Mouse (Mus musculus): ENCODE results near the gene Tmem38a. TPM values are rescaled to one million over a fixed set of nuclear protein-coding genes. Genes with fewer than 3 reads are reported as not detected.

Tmem38a gene
- 24.8 and 32.3 TPM in 2 replicates for polyA plus RNA-seq (2015; fragmentation: Nextera tagmentation; extraction: Ambion mirVana)

DNA sequence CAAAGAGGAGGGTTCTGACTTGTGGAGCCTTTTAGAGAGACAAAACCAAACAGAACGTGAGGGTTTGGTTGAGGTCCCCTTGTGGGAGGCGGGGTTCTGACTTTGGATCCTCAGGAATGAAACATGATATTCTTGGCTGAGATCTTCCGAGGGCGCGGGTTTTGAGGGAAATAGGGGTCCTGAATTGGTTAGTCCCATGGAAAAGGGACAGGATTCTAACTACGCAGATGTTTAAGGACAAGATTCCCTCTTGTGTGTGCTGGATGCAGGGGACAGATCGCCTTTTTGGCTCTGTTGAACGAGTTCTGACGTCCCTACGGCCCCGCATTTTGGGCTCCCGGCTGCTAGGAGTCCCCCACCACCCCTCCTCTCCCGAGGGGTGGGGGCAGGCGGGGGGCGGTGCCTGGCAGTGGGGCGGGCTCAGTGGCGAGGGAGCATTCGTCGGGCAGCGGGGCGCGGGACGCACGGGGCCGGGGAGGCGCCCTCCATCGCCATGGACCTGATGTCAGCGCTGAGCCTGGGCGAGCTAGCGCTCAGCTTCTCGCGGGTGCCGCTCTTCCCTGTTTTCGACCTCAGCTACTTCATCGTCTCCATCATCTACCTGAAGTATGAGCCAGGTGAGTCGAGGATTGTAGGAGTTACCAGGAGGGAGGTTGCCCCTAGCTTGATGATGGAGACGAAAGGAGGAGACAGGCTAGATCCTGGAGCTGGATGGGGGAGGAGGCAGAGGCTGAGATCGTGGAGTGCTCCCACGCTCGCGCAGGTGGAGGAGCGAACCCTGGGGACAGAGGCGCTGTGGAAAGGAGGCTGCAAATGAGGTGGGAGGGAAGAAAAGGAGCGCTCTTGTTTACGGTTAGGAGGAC is at the start of gene Tmem38a:
Gene Tmem38a, plus strand, starts transcription at position 445 of the 863 bp plus-strand sequence.
- Histone ChIP-seq H3K4me2 (ENCODE audit: low read length) (peak within 1 kb of the TSS; percentile 97), H3K9me3 (replicated peaks; ENCODE audit: control insufficient read depth, low read length, poor library complexity, severe bottlenecking) (no peaks in the 10 kb centered on the region), H3K4me3 (ENCODE audit: low read depth, low read length) (peak within 1 kb of the TSS; percentile 50), H3K27me3 (ENCODE audit: control insufficient read depth, insufficient read depth, low read depth, low read length) (no peaks in the 10 kb centered on the region), H3K27ac (ENCODE audit: low read length) (peak within 1 kb of the TSS; percentile 85), H3K36me3 (ENCODE audit: control insufficient read depth, insufficient read depth, low read length) (peaks cover 14% of the 10 kb centered on the region), H3K9ac (ENCODE audit: low read depth, low read length) (peak within 1 kb of the TSS; percentile 84), H3K4me1 (ENCODE audit: control insufficient read depth, insufficient read depth, low read length) (peaks cover 24% of the 10 kb centered on the region)
- ATAC-seq: peak; percentile 37
- WGBS: under 1% methylated on average over 45 of the region's 45 CpGs

DNA sequence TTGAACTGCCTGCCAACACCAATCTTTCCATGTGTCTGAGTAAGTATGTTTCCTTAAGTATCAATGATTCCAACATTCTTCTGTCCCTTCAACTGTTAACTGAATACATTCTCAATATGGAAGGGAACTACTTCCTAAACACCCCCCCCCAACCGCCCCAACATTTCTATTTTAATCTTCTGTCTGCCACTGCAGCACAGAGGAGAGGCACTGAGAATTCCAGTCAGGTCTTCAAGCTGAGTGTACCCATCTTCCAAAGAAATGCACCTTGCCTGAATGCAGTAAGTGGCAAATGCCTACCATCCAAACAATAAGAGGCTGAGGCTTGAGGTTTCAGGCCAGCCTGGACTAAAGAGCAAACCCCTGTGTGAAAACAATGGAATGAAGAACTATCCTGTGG is 39.8 kb upstream of the Tmem38a start:
- Histone ChIP-seq H3K9me3 (replicated peaks; ENCODE audit: control insufficient read depth, low read length, poor library complexity, severe bottlenecking) (no peaks in the 10 kb centered on the region), H3K4me3 (ENCODE audit: low read depth, low read length) (no peak overlapping the region), H3K9ac (ENCODE audit: low read depth, low read length) (no peak overlapping the region), H3K36me3 (ENCODE audit: control insufficient read depth, insufficient read depth, low read length) (no peaks in the 10 kb centered on the region), H3K4me2 (ENCODE audit: low read length) (no peak overlapping the region), H3K4me1 (ENCODE audit: control insufficient read depth, insufficient read depth, low read length) (no peaks in the 10 kb centered on the region), H3K27ac (ENCODE audit: low read length) (no peak overlapping the region), H3K27me3 (ENCODE audit: control insufficient read depth, insufficient read depth, low read depth, low read length) (no peaks in the 10 kb centered on the region)
- no peak for ATAC-seq
- 90% methylated on average over 1 of the region's 1 CpGs for WGBS

DNA sequence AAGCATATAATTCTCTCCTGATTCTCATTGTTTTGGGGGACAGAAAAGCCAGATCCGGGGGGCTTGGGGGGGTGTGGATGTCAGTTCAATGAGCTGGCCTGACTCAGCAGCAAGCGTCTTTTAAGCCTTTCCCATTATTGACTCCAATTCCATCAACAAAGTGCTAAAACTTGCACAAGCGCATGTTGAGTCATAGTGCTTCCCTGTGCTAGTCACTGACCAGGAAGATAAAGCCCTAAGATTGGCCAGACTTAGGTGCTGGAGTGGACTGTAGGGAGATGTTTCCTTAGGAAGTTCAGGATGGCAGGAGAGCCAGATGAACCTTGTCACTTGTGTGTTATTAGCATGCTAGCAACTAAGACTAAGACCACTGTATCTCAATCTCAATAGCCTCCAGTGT is 37.0 kb upstream of the Tmem38a start:
- no peaks in the 10 kb centered on the region for H3K27me3 ChIP-seq (ENCODE audit: control insufficient read depth, insufficient read depth, low read depth, low read length)
- 96% methylated on average over 3 of the region's 3 CpGs for WGBS
- H3K9me3 ChIP-seq (replicated peaks; ENCODE audit: control insufficient read depth, low read length, poor library complexity, severe bottlenecking): no peaks in the 10 kb centered on the region
- H3K27ac ChIP-seq (ENCODE audit: low read length): no peak overlapping the region
- H3K4me1 ChIP-seq (ENCODE audit: control insufficient read depth, insufficient read depth, low read length): no peaks in the 10 kb centered on the region
- H3K9ac ChIP-seq (ENCODE audit: low read depth, low read length): no peak overlapping the region
- no peak overlapping the region for H3K4me2 ChIP-seq (ENCODE audit: low read length)
- no peak for ATAC-seq
- H3K4me3 ChIP-seq (ENCODE audit: low read depth, low read length): no peak overlapping the region
- no peaks in the 10 kb centered on the region for H3K36me3 ChIP-seq (ENCODE audit: control insufficient read depth, insufficient read depth, low read length)

GRCm38 (mm10) chr8:72539234-72539633 is 32.6 kb upstream of the Tmem38a start:
- no peak overlapping the region for H3K4me2 ChIP-seq (ENCODE audit: low read length)

DNA sequence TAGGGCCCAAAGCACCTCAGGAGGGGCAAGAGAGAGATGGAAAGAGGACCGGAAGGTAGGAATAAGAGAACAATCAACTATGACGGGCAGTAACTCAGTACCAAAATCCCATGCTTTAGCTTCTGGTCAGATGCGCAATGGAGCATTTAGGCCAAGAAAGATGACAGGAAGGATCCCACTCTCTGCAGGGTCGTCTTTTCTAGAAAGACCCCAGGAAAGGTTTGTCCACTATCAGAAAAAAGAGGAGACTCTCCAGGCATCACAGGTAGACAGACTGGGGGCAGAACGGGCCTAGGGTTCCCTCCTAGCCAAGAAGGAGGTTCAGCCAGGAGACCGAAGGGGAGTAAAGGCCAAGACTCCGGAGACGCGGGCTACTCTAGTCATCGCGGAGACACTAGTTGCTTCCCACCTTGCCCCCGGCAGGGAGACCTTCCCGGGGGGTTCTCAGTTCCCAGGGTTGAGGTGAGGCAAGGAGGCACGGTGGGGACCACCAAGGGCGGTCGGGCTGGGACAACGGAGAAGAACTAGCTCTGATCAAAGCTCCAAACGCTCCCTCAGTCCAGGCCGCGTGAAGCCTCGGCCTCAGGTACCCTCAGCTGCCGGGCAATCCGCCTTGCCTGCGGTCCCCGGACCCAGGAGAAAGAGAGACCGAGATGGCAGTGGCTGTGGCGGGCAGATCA is 24.6 kb upstream of the Tmem38a start:
- Histone ChIP-seq H3K4me1 (ENCODE audit: control insufficient read depth, insufficient read depth, low read length) (peaks cover 35% of the 10 kb centered on the region), H3K27ac (ENCODE audit: low read length) (peak overlapping the region; percentile 91), H3K4me3 (ENCODE audit: low read depth, low read length) (peak overlapping the region; percentile 78), H3K4me2 (ENCODE audit: low read length) (peak overlapping the region; percentile 99), H3K9me3 (replicated peaks; ENCODE audit: control insufficient read depth, low read length, poor library complexity, severe bottlenecking) (no peaks in the 10 kb centered on the region), H3K36me3 (ENCODE audit: control insufficient read depth, insufficient read depth, low read length) (peaks cover 4% of the 10 kb centered on the region; the same call in 1 of the 2 replicates), H3K27me3 (ENCODE audit: control insufficient read depth, insufficient read depth, low read depth, low read length) (no peaks in the 10 kb centered on the region), H3K9ac (ENCODE audit: low read depth, low read length) (peak overlapping the region; percentile 90)
- no peak; the same call in 1 of the 2 replicates for ATAC-seq
- 2% methylated on average over 27 of the region's 27 CpGs for WGBS

More at GRCm38 (mm10) chr8:72539234-72539633, 32.6 kb upstream of the Tmem38a start:
- Histone ChIP-seq H3K27ac (ENCODE audit: low read length) (no peak overlapping the region), H3K4me1 (ENCODE audit: control insufficient read depth, insufficient read depth, low read length) (0 out of 2 replicates have a peak, but pooled peaks cover 3% of the 10 kb centered on the region), H3K27me3 (ENCODE audit: control insufficient read depth, insufficient read depth, low read depth, low read length) (no peaks in the 10 kb centered on the region), H3K9me3 (replicated peaks; ENCODE audit: control insufficient read depth, low read length, poor library complexity, severe bottlenecking) (no peaks in the 10 kb centered on the region), H3K4me3 (ENCODE audit: low read depth, low read length) (no peak overlapping the region), H3K36me3 (ENCODE audit: control insufficient read depth, insufficient read depth, low read length) (peaks cover 4% of the 10 kb centered on the region; the same call in 1 of the 2 replicates), H3K9ac (ENCODE audit: low read depth, low read length) (no peak overlapping the region)
- ATAC-seq: no peak

GRCm38 (mm10) chr8:72547802-72548643 is 23.8 kb upstream of the Tmem38a start, which contains the start of gene Med26:
TSS of gene Med26 (minus strand) at chr8:72548270.
- peak; percentile 95 for ATAC-seq
- H3K27me3 ChIP-seq (ENCODE audit: control insufficient read depth, insufficient read depth, low read depth, low read length): no peaks in the 10 kb centered on the region
- WGBS: 0% methylated on average over 81 of the region's 92 CpGs
- peak within 1 kb of the TSS; percentile 91 for H3K27ac ChIP-seq (ENCODE audit: low read length)
- peak within 1 kb of the TSS; percentile 99 for H3K4me2 ChIP-seq (ENCODE audit: low read length)
- peaks cover 4% of the 10 kb centered on the region; the same call in 1 of the 2 replicates for H3K36me3 ChIP-seq (ENCODE audit: control insufficient read depth, insufficient read depth, low read length)
- H3K9me3 ChIP-seq (replicated peaks; ENCODE audit: control insufficient read depth, low read length, poor library complexity, severe bottlenecking): no peaks in the 10 kb centered on the region
- H3K4me3 ChIP-seq (ENCODE audit: low read depth, low read length): peak within 1 kb of the TSS; percentile 78
- H3K4me1 ChIP-seq (ENCODE audit: control insufficient read depth, insufficient read depth, low read length): peaks cover 32% of the 10 kb centered on the region
- H3K9ac ChIP-seq (ENCODE audit: low read depth, low read length): peak within 1 kb of the TSS; percentile 90

DNA sequence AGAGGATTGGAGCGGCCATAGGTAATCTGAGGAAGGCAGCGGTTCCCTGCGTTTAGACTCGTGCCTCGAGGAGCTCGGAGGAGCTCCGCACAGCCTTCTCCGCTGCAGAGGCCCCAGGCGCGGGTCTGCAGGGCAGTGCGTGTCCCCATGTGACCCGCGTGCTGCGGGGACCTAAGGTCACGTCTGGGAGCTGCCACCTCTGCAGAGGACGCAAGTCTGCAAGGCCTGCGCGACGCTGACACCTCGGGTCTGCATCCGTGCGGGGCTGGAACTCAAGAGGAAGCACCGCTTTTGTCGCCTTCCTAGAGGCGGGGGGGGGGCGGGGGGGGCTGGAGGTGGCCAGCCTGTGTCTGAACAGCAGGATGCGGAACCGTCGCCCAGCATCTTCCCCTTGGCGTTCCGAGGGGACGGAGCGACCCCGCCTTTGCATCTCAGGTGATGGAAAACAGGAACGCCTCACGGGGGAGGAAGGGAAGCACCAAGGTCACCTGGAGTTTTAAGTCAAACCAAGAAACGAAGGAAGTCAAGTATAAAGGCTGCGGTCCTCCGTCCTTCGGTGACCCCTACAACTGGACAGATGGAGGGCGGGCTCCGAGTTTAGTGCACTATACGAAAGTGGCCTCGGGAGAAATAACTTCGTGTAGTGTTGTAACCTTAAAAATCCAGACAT is 23.1 kb upstream of the Tmem38a start:
- ATAC-seq: peak; percentile 6
- Histone ChIP-seq H3K36me3 (ENCODE audit: control insufficient read depth, insufficient read depth, low read length) (peaks cover 7% of the 10 kb centered on the region; the same call in 1 of the 2 replicates), H3K9ac (ENCODE audit: low read depth, low read length) (peak overlapping the region; percentile 90), H3K4me2 (ENCODE audit: low read length) (peak overlapping the region; percentile 73), H3K4me3 (ENCODE audit: low read depth, low read length) (peak overlapping the region; percentile 78), H3K4me1 (ENCODE audit: control insufficient read depth, insufficient read depth, low read length) (peaks cover 32% of the 10 kb centered on the region), H3K27ac (ENCODE audit: low read length) (peak overlapping the region; percentile 91), H3K9me3 (replicated peaks; ENCODE audit: control insufficient read depth, low read length, poor library complexity, severe bottlenecking) (no peaks in the 10 kb centered on the region), H3K27me3 (ENCODE audit: control insufficient read depth, insufficient read depth, low read depth, low read length) (no peaks in the 10 kb centered on the region)
- 0% methylated on average over 44 of the region's 45 CpGs for WGBS

DNA sequence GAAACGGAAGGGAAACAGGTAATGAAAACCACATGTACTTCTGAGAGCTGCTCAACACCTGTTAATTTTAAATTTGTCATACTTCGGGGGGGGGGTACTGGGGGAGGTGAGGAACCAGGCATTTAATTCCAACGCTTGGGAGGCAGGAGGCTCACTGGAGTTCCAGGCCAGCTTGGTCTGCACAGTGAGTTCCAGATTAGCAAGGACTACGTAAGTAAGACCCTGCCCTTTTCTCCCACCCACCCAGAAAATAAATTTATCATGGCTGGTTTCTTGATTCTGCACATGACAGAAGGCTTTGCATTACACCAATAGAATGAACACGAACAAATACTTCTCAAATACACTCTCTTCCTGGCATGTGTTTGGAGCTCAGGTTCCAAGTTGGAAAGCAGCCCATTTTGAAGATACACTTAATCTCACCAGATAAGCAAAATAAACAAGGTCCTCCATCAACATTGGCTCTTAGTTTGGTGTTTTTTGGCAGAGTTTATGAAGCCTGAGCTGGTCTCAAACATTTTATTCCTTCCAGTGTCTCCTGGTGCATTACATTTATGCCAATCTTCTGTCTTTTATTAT is 22.5 kb upstream of the Tmem38a start:
- Histone ChIP-seq H3K4me1 (ENCODE audit: control insufficient read depth, insufficient read depth, low read length) (peaks cover 32% of the 10 kb centered on the region), H3K4me2 (ENCODE audit: low read length) (peak overlapping the region; percentile 73), H3K9me3 (replicated peaks; ENCODE audit: control insufficient read depth, low read length, poor library complexity, severe bottlenecking) (no peaks in the 10 kb centered on the region), H3K4me3 (ENCODE audit: low read depth, low read length) (peak overlapping the region; percentile 78), H3K27me3 (ENCODE audit: control insufficient read depth, insufficient read depth, low read depth, low read length) (no peaks in the 10 kb centered on the region), H3K9ac (ENCODE audit: low read depth, low read length) (peak overlapping the region; percentile 90), H3K27ac (ENCODE audit: low read length) (peak overlapping the region; percentile 91; the same call in 1 of the 2 replicates), H3K36me3 (ENCODE audit: control insufficient read depth, insufficient read depth, low read length) (peaks cover 3% of the 10 kb centered on the region; the same call in 1 of the 2 replicates)
- no peak for ATAC-seq
- WGBS: 19% methylated on average over 5 of the region's 5 CpGs
